Mouse (Mus musculus): ENCODE results near the gene Gm20683.

The Gm20683 gene

DNA sequence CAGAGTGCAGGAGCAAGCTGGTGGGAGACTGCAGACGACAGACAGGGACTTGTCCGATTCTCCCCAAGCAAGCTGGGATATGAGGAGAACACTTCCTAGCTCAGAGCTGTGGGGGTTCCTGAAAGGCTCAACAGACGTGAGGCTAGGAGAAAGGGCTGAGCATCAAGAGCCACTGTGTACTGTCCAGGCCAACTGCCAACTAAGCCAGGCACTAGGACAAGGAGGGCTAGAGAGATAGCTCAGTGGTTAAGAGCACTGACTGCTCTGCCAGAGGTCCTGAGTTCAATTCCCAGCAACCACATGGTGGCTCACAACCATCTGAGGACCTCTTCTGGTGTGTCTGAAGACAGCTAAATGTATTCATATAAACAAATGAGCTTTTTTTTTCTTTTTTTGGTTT lies 946 bp upstream of the Gm20683 start:
- DNase-seq (ENCODE audit: low read depth, low spot score) = no peak

DNA sequence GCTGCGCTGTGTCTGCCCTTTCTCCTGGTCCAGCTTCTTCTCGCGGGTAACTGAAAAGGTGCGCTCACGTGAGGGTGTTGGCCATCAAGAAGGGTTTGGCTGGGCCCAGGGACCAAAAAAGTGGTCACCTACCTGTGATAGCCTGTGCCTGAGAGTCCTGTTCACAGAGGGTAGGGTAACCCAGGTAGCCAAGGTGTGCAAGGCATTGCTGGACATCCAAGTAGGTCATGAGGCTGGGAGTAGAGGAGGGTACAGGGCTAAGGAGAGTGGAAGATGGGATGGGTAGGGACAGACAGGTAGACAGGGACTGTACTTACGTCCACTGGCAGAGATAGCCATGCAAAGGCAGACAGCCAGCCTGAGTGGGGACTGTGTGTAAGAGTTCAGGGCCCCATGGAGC lies 1.0 kb downstream of the Gm20683 start:
- DNase-seq (ENCODE audit: low read depth, low spot score) = no peak

- DNase-seq (ENCODE audit: low read depth, low spot score) = no peak
Measured at GRCm38 (mm10) chr17:25839455-25840235, 1.9 kb downstream of the Gm20683 start.

GRCm38 (mm10) chr17:25838904-25839303 lies 2.7 kb downstream of the Gm20683 start:
- no peak for DNase-seq (ENCODE audit: low read depth, low spot score)

DNA sequence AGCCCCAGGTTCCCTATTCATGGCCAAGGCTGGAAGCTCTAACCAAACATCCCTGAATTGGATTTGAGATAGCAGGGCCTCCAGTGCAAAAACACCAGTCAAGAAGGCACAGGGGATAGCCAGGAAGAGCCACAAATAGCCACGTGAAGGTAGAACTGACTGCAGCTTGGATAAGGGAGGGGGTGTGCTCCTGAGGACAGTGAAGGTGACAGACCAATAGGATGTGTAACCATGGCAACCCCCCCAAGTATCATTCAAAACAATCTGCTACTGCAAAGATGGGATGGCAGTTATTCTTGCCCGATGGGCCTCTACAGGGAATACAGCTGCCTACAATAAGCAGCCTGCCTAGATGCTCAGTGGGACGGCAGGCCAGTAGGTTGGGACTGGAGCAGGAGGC lies 4.0 kb downstream of the Gm20683 start:
- DNase-seq (ENCODE audit: low read depth, low spot score) = no peak

- DNase-seq (ENCODE audit: low read depth, low spot score) = peak; percentile 95
Measured at GRCm38 (mm10) chr17:25837076-25837410, 4.5 kb downstream of the Gm20683 start, which contains the start of gene Rhbdl1. Gene Rhbdl1 (minus strand): TSS chr17:25837295.

- no peak for DNase-seq (ENCODE audit: low read depth, low spot score)
Measured at GRCm38 (mm10) chr17:25836397-25837075, 5.0 kb downstream of the Gm20683 start.

DNA sequence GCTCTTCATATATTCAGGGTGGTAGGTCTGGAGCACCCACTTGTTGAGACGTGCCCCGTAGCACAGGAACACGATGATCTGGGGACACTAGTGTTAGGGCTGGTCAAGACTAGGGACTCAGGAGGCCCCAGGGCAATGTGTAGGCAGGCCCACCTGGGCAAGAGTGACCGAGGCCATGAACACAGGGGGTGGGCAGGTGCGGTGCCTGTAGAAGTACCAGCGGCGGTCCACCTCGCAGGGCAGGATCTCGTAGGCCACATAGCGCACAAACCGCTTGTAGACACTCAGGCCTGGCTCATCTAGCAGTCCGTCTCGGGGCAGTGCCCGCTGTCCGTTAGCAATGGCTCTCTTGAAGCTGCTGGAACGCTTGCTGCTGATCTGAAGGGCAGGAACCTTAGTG lies 5.7 kb downstream of the Gm20683 start:
- no peak for DNase-seq (ENCODE audit: low read depth, low spot score)

DNA sequence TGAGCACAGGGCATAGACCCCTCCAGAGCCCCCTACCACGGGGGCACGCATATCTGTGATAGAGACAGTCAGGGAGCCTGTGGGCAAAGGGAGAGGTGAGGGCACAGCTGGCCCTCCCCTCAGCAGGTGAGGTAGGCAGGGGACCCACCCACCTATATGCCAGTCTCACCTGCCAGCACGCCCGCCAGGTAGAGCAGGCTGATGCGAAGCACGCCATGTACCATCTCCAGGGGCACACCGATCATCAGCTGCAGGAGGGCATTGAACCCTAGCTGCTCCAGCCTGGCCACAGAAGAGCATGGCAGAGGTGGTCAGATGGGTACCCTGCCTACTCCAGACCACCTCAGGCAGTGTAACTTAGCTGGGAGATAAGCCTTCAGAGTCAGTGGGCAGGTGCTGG lies 6.3 kb downstream of the Gm20683 start:
- DNase-seq (ENCODE audit: low read depth, low spot score) = no peak

GRCm38 (mm10) chr17:25834595-25835222 lies 6.9 kb downstream of the Gm20683 start:
- DNase-seq (ENCODE audit: low read depth, low spot score) = no peak

DNA sequence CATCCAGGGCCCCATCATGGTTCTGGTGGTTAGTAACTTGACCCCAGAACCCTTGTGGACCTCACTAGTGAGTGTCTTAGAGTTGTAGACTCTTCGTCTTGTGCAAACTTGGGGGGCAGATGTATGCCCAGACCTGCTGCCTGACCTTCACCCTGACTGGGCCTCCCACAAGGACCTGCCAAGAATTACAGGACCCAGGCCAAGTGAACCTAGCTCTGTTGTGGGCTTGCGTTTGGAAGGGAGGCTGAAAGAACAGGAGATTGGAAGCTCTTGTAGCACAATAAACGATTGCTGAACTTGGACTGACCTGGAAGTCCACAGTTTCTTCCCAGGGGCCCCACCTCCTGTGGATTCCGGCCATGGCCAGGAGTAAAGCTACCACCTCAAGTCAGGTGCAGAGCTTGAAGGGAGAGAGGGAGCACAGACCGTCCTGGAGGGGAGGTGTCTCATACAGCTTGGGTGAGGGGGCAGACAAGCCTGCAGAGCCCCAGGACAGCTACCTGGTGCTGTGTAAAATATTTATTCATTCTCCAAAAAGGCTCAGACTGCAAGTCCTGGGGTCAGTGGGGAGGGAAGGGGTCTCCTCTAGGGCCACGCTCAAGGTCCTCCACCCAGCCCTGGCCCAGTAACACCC lies 7.5 kb downstream of the Gm20683 start:
- no peak for DNase-seq (ENCODE audit: low read depth, low spot score)

- DNase-seq (ENCODE audit: low read depth, low spot score) = peak; percentile 96
Measured at GRCm38 (mm10) chr17:25833291-25833663, 8.3 kb downstream of the Gm20683 start, which contains the start of gene Stub1. Gene Stub1 (minus strand): TSS chr17:25833404.

GRCm38 (mm10) chr17:25832436-25833290 lies 8.9 kb downstream of the Gm20683 start:
- peak; percentile 99 for DNase-seq (ENCODE audit: low read depth, low spot score)

DNA sequence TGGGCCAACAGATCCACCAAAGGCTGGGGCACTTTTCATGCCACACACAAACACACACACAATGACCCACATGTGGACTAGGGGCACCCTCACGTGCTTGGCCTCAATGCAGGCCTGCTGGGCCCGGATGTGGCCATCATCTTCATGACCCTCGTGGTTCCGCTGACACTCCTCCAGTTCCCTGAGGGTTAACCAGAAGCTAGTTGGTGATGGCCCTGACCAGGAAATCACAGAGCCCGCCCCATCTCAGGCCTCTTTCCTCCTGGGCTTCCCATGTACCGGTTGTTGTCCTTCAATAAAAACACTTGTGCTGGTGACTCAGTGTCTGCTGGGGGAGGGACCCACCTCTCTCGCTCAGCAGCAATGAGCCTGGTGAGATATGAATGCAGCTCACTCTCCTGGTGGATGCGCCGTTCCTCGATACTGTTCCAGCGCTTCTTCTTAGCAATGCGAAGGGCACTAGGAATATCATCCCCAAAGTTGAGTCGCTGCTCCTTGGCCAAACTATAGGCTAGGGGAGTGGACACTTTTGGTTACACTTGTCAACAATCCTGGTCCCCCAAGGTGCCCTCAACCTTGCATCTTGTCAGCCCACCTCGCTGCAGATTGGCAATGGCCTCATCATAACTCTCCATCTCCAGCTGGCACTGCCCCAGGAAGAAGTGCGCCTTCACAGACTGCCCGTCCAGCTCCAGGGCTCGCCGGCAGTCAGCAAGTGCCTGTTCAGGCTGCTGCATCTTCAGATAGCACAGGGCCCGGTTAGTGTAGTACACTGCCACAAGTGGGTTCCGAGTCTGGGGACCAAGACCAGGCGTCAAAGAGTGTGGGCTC lies 9.9 kb downstream of the Gm20683 start:
- DNase-seq (ENCODE audit: low read depth, low spot score) = no peak

DNA sequence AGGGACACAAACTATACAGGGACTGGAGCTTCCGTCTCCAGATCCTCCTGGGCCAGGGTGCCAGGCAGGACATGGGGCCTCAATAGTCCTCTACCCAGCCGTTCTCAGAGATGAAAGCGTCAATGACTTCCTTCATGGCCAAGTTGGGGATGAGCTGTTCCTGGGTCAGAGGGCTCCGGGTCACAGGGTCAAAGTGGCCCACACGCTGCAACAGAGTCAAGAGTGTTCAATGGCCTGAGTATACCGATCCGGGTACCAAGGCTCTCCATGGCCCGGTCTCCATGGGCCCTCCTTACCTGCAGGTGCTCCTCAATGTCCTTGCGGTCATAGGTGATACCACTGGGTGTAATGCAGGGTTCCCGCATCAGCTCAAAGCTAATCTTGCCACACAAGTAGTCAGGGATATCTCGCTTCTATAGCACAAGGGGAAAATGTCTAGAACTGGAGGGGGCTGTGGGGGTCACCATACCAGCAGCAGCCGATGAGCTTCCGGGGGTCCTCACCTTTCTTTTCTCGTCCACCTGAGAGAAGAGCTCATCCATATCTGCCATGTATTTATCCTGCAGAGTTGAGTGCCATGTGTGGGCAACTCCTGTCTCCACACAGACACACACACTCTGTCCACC lies 10.6 kb downstream of the Gm20683 start:
- no peak for DNase-seq (ENCODE audit: low read depth, low spot score)

- DNase-seq (ENCODE audit: low read depth, low spot score) = no peak
Measured at GRCm38 (mm10) chr17:25830200-25830753, 11.3 kb downstream of the Gm20683 start.

GRCm38 (mm10) chr17:25829558-25830017 lies 12.0 kb downstream of the Gm20683 start:
- no peak for DNase-seq (ENCODE audit: low read depth, low spot score)

GRCm38 (mm10) chr17:25828712-25829557 lies 12.6 kb downstream of the Gm20683 start, which contains the start of gene Jmjd8:
Gene Jmjd8 (plus strand): TSS chr17:25828867.
- DNase-seq (ENCODE audit: low read depth, low spot score) = peak; percentile 75

- DNase-seq (ENCODE audit: low read depth, low spot score) = no peak
Measured at GRCm38 (mm10) chr17:25828223-25828594, 13.4 kb downstream of the Gm20683 start.
